Mouse (Mus musculus): ENCODE data around the gene Krtap5-1.

DNA sequence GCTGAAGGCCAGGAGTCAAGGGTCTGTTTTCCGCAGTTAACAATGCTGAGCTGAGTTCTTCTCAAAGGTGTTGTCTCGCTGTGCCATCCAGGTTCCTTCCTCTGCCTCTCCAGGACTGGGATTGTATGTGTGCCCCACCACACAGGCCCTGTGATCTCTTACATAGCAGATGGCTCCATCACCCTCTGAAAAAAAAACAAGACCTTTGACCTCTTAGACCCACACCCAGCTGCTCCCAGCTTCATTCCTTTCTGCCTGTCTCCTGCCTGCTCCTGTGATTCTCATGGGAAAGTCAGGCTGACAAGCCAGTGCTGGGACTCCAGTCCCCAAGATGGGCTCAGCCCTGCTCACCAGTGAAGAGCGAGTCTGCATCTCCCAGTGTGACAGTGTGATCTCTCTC lies 31.6 kb upstream of the Krtap5-1 start:
- TF ChIP-seq CTCF (IDR thresholded peaks at IDR 0.05; ENCODE audit: insufficient read depth, low read length) = no peak
- TF ChIP-seq POLR2A (IDR thresholded peaks at IDR 0.05; ENCODE audit: borderline replicate concordance, extremely low read depth, low read depth, low read length) = no peak

Data from lung, adult 2 months (tissue).